Mouse (Mus musculus) G1E (cell line): ENCODE data around the gene Spic.

Experiments
- CTCF ChIP-seq: IDR thresholded peaks from 2 replicates; pipeline ENCODE4 v1.5.1; 2012; ENCODE audit warnings: low read depth, low read length, inconsistent platforms, mixed read lengths
- GATA1 ChIP-seq: IDR thresholded peaks from 2 replicates; pipeline ENCODE4 v1.6.1; 2012; ENCODE audit warnings: borderline replicate concordance, low read length, inconsistent platforms, mixed read lengths
- POLR2AphosphoS5 ChIP-seq: IDR thresholded peaks from 2 replicates; pipeline ENCODE4 v1.6.1; 2012; ENCODE audit warnings: low read depth, low read length, inconsistent platforms; ENCODE audit not compliant: insufficient replicate concordance
- TAL1 ChIP-seq: conservative IDR thresholded peaks from 2 replicates; pipeline ENCODE4 v1.6.1; 2012; ENCODE audit warnings: low read depth, low read length, inconsistent platforms, mixed read lengths

DNA sequence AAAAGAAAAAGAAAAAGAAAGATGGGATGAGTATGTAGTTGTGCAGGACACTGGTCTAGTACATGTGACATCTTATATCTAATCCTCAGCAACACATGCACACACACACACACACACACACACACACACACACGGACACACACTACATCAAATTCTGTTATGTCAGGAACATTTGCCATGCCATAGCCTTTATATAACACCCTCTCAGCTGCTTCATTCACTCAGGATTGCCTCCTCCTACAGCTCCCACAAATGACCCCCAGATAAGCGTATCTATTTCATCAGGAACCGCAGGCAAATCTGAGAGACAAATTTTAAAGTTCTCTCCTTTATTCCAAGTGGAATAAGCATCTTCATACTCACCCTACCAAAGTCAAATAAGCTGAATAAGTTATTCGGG lies 25.9 kb downstream of the Spic start:
- TF ChIP-seq CTCF: no peak
- no peak for TF ChIP-seq POLR2AphosphoS5
- no peak for TF ChIP-seq TAL1
- no peak for TF ChIP-seq GATA1
